Mouse (Mus musculus) lung, embryonic 14.5 days (tissue): ENCODE results near the gene Capn15. TPM values are rescaled to one million over a fixed set of nuclear protein-coding genes. Genes with fewer than 3 reads are reported as not detected.

Experiments
- ATAC-seq: fragments of 200-750 bp; cut with Nextera tagmentation; 2 replicates; pipeline ENCODE4 v1.8.0; 2017; ENCODE audit warnings: mild to moderate bottlenecking, moderate TSS enrichment, moderate library complexity; ENCODE audit not compliant: insufficient read depth
- DNase-seq: peaks from one replicate; pipeline ENCODE4 v3.0.0-alpha.2; 2015
- H3K27ac ChIP-seq: fragments of 300-500 bp; sonication (generic); 2 replicates; pipeline ENCODE4 v1.5.1; 2014; ENCODE audit warnings: low read depth, mild to moderate bottlenecking, moderate library complexity
- H3K27me3 ChIP-seq: fragments of 300-500 bp; sonication (generic); 2 replicates; pipeline ENCODE4 v1.6.1; 2014; ENCODE audit warnings: low read length, control low read depth; ENCODE audit not compliant: insufficient read depth
- H3K36me3 ChIP-seq: fragments of 300-500 bp; sonication (generic); 2 replicates; pipeline ENCODE4 v1.6.1; 2014; ENCODE audit warnings: control low read depth; ENCODE audit not compliant: insufficient read depth
- H3K4me1 ChIP-seq: fragments of 300-500 bp; sonication (generic); 2 replicates; pipeline ENCODE4 v1.6.1; 2014; ENCODE audit warnings: antibody characterized with exemption, control low read depth; ENCODE audit not compliant: insufficient read depth
- H3K4me2 ChIP-seq: fragments of 300-500 bp; sonication (generic); 2 replicates; pipeline ENCODE4 v1.6.1; 2014; ENCODE audit warnings: mild to moderate bottlenecking
- H3K4me3 ChIP-seq: fragments of 300-500 bp; sonication (generic); 2 replicates; pipeline ENCODE4 v1.5.1; 2014; ENCODE audit warnings: low read depth, low read length
- H3K9ac ChIP-seq: fragments of 300-500 bp; sonication (generic); 2 replicates; pipeline ENCODE4 v1.6.1; 2014
- H3K9me3 ChIP-seq: fragments of 300-500 bp; sonication (generic); 2 replicates; pipeline ENCODE4 v1.6.1; 2016; ENCODE audit warnings: low read depth, low read length, control low read depth
- CTCF ChIP-seq: IDR thresholded peaks from 2 replicates; pipeline ENCODE4 v1.5.1; 2016; ENCODE audit warnings: antibody characterized with exemption, low read depth
- WGBS: fragments of 180-500 bp; shearing (Covaris S2); extraction: QIAGEN DNeasy Blood & Tissue Kit; methylation state at CpG from one replicate; pipeline ENCODE4 v1.1.7; 2014; 5-methylcytosine and 5-hydroxymethylcytosine counted together
- polyA plus RNA-seq: library from polyadenylated mRNA; unstranded; fragments of >200 nt; fragmentation: Nextera tagmentation; extraction: Ambion mirVana; gene quantifications from 2 replicates; pipeline ENCODE4 v1.2.1, GENCODE M21; 2014

Capn15 gene
- polyA plus RNA-seq, 1 experiment from 2014 or later = 30.5 TPM

GRCm38 (mm10) chr17:26009540-26009939 is 23.9 kb upstream of the Capn15 start:
- Histone ChIP-seq H3K4me1 (no peaks in the 10 kb centered on the region), H3K27me3 (no peaks in the 10 kb centered on the region), H3K36me3 (peaks cover 30% of the 10 kb centered on the region; the same call in 1 of the 2 replicates), H3K9ac (no peak overlapping the region), H3K27ac (no peak overlapping the region), H3K9me3 (no peaks in the 10 kb centered on the region), H3K4me2 (no peak overlapping the region), H3K4me3 (no peak overlapping the region)
- DNase-seq (peak; percentile 96), ATAC-seq (peak; percentile 75)
- WGBS = 37% methylated on average over 4 of the region's 4 CpGs
- peak; percentile 98 for TF ChIP-seq CTCF

- Histone ChIP-seq H3K9ac (no peak overlapping the region), H3K27me3 (no peaks in the 10 kb centered on the region), H3K9me3 (no peaks in the 10 kb centered on the region), H3K4me1 (no peaks in the 10 kb centered on the region), H3K27ac (peak overlapping the region; percentile 67; the same call in 1 of the 2 replicates), H3K4me2 (peak overlapping the region; percentile 29; the same call in 1 of the 2 replicates), H3K36me3 (peaks cover 30% of the 10 kb centered on the region; the same call in 1 of the 2 replicates), H3K4me3 (no peak overlapping the region)
- TF ChIP-seq CTCF = no peak
- peak; percentile 13 for DNase-seq
- no peak for ATAC-seq
- WGBS = 75% methylated on average over 7 of the region's 7 CpGs
These were observed 23.2 kb upstream of the Capn15 start for GRCm38 (mm10) chr17:26008787-26009186.

GRCm38 (mm10) chr17:26008331-26008730 is 22.7 kb upstream of the Capn15 start:
- no peak for TF ChIP-seq CTCF
- no peak for DNase-seq
- Histone ChIP-seq H3K4me1 (no peaks in the 10 kb centered on the region), H3K4me2 (peak overlapping the region; percentile 29; the same call in 1 of the 2 replicates), H3K4me3 (no peak overlapping the region), H3K9me3 (no peaks in the 10 kb centered on the region), H3K36me3 (peaks cover 31% of the 10 kb centered on the region; the same call in 1 of the 2 replicates), H3K9ac (no peak overlapping the region), H3K27ac (peak overlapping the region; percentile 67; the same call in 1 of the 2 replicates), H3K27me3 (no peaks in the 10 kb centered on the region)
- ATAC-seq = no peak

GRCm38 (mm10) chr17:26007646-26008045 is 22.1 kb upstream of the Capn15 start:
- no peak for TF ChIP-seq CTCF
- WGBS = 66% methylated on average over 2 of the region's 2 CpGs
- H3K4me3 ChIP-seq = no peak overlapping the region

GRCm38 (mm10) chr17:26005731-26006450 is 20.3 kb upstream of the Capn15 start:
- H3K4me1 ChIP-seq = no peaks in the 10 kb centered on the region
- peaks cover 17% of the 10 kb centered on the region; the same call in 1 of the 2 replicates for H3K36me3 ChIP-seq
- H3K9ac ChIP-seq = no peak overlapping the region
- no peak overlapping the region for H3K4me3 ChIP-seq
- H3K27ac ChIP-seq = no peak overlapping the region
- DNase-seq (no peak), ATAC-seq (no peak)
- H3K27me3 ChIP-seq = no peaks in the 10 kb centered on the region
- no peaks in the 10 kb centered on the region for H3K9me3 ChIP-seq
- WGBS = 75% methylated on average over 10 of the region's 10 CpGs
- no peak overlapping the region for H3K4me2 ChIP-seq
- no peak for TF ChIP-seq CTCF

More at GRCm38 (mm10) chr17:26007646-26008045, 22.1 kb upstream of the Capn15 start:
- no peak overlapping the region for H3K9ac ChIP-seq
- 0 out of 2 replicates have a peak overlapping the region, but pooled peaks have one; percentile 67 for H3K27ac ChIP-seq
- H3K36me3 ChIP-seq = peaks cover 26% of the 10 kb centered on the region; the same call in 1 of the 2 replicates
- DNase-seq (peak; percentile 34), ATAC-seq (peak; percentile 21; the same call in 1 of the 2 replicates)
- no peak overlapping the region for H3K4me2 ChIP-seq
- no peaks in the 10 kb centered on the region for H3K4me1 ChIP-seq
- H3K27me3 ChIP-seq = no peaks in the 10 kb centered on the region
- H3K9me3 ChIP-seq = no peaks in the 10 kb centered on the region

- no peak for TF ChIP-seq CTCF
- Histone ChIP-seq H3K4me2 (no peak overlapping the region), H3K4me1 (no peaks in the 10 kb centered on the region), H3K36me3 (peaks cover 21% of the 10 kb centered on the region; the same call in 1 of the 2 replicates), H3K4me3 (no peak overlapping the region), H3K27me3 (no peaks in the 10 kb centered on the region), H3K27ac (no peak overlapping the region), H3K9me3 (no peaks in the 10 kb centered on the region), H3K9ac (no peak overlapping the region)
- 91% methylated on average over 15 of the region's 15 CpGs for WGBS
- DNase-seq = no peak
- ATAC-seq = no peak
These were observed 19.1 kb upstream of the Capn15 start for GRCm38 (mm10) chr17:26004711-26005110.

- H3K27me3 ChIP-seq = no peaks in the 10 kb centered on the region
- H3K27ac ChIP-seq = no peak overlapping the region
- H3K4me1 ChIP-seq = no peaks in the 10 kb centered on the region
- WGBS = 78% methylated on average over 2 of the region's 2 CpGs
- ATAC-seq (no peak), DNase-seq (no peak)
- peaks cover 21% of the 10 kb centered on the region; the same call in 1 of the 2 replicates for H3K36me3 ChIP-seq
- no peak for TF ChIP-seq CTCF
- no peak overlapping the region for H3K4me2 ChIP-seq
- no peaks in the 10 kb centered on the region for H3K9me3 ChIP-seq
- H3K9ac ChIP-seq = no peak overlapping the region
- no peak overlapping the region for H3K4me3 ChIP-seq
These were observed 18.3 kb upstream of the Capn15 start for GRCm38 (mm10) chr17:26003864-26004263.
